Mouse (Mus musculus): ENCODE measurements around the gene Kbtbd8. TPM values are rescaled to one million over a fixed set of nuclear protein-coding genes. Genes with fewer than 3 reads are reported as not detected.

Gene Kbtbd8
- polyA plus RNA-seq (2015; fragmentation: Nextera tagmentation; extraction: Ambion mirVana): 3.5 and 4.5 TPM in 2 replicates

DNA sequence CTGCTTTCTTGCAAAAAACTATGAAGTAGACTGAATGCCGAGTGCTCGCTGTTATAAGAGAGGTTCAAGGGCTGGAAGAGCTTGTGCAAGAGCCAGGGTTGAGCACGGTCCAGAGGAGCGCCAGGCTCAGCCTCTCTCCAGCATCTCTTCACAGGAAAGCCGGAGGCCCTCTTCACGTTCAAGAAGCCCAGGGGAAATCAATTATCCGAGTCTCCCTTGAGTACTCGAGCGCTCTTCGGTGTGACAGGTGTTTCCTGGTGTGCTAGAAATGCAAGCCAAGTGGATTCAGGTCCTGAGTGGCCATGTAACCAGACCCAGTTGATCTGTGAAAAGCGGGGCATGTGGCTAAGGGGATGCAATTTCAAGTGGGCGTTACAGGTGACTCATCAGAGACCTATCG, at the start of gene Kbtbd8:
Gene Kbtbd8, plus strand, starts transcription at position 295 of the 400 bp plus-strand sequence.
- 28% methylated on average over 13 of the region's 13 CpGs for WGBS

DNA sequence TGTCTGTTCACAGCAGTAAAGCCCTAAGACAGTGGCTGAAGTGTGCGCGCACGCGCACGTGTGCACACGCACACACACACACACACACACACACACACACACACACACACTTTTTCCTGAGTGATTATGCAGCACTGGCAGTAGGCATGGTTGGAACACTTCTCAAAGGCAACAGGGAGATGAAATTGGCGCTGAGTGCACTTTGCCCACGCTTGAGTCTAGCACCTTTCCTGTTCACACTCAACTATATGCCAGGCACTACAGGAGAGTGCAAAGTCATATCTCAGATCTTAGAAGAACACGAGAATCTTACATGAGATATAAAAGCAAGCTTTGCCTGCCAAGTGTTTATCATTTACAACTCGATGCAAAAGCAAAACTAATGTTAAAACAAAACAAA, 47.3 kb upstream of the Kbtbd8 start:
- no peak for ATAC-seq
- no peak overlapping the region for H3K27ac ChIP-seq (ENCODE audit: low read depth, low read length)
- H3K4me2 ChIP-seq (ENCODE audit: low read length): no peak overlapping the region
- H3K9me3 ChIP-seq (ENCODE audit: control insufficient read depth, low read length): peaks cover 2% of the 10 kb centered on the region
- H3K9ac ChIP-seq (ENCODE audit: low read depth, low read length): no peak overlapping the region
- H3K36me3 ChIP-seq (ENCODE audit: control insufficient read depth, insufficient read depth, low read length): no peaks in the 10 kb centered on the region
- H3K27me3 ChIP-seq (replicated peaks; ENCODE audit: control insufficient read depth, insufficient read depth, low read length): no peaks in the 10 kb centered on the region
- 95% methylated on average over 10 of the region's 10 CpGs for WGBS
- H3K4me3 ChIP-seq (ENCODE audit: low read length): no peak overlapping the region
- no peaks in the 10 kb centered on the region for H3K4me1 ChIP-seq (ENCODE audit: control insufficient read depth, insufficient read depth, low read depth, low read length)

More for the DNA sequence above, at the start of gene Kbtbd8:
- Histone ChIP-seq H3K9ac (ENCODE audit: low read depth, low read length) (peak within 1 kb of the TSS; percentile 88), H3K4me1 (ENCODE audit: control insufficient read depth, insufficient read depth, low read depth, low read length) (peaks cover 9% of the 10 kb centered on the region), H3K4me2 (ENCODE audit: low read length) (peak within 1 kb of the TSS; percentile 67), H3K9me3 (ENCODE audit: control insufficient read depth, low read length) (no peaks in the 10 kb centered on the region), H3K4me3 (ENCODE audit: low read length) (peak within 1 kb of the TSS; percentile 66), H3K27me3 (replicated peaks; ENCODE audit: control insufficient read depth, insufficient read depth, low read length) (no peaks in the 10 kb centered on the region), H3K27ac (ENCODE audit: low read depth, low read length) (peak within 1 kb of the TSS; percentile 94), H3K36me3 (ENCODE audit: control insufficient read depth, insufficient read depth, low read length) (peaks cover 2% of the 10 kb centered on the region; the same call in 1 of the 2 replicates)
- no peak for ATAC-seq

DNA sequence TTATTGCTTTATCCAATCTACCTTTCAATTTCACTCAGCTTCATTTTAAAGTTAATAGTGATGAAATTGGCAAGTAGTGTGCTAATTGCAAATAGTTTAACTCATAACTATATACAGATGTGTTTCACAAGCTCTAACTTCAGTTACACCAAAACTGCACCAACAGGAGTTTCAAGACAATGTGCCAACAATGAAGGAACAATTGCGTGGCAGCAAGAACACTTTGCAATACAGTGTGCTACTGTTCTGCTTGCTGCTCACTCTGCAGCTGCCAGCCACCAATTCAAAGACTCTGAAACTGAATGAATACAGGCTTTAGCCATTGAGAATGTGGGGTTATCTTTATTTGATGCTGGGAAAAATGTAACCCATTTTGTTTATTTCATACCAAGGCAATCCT, 31.8 kb upstream of the Kbtbd8 start:
- Histone ChIP-seq H3K4me3 (ENCODE audit: low read length) (no peak overlapping the region), H3K9me3 (ENCODE audit: control insufficient read depth, low read length) (no peaks in the 10 kb centered on the region), H3K4me2 (ENCODE audit: low read length) (no peak overlapping the region), H3K9ac (ENCODE audit: low read depth, low read length) (no peak overlapping the region), H3K36me3 (ENCODE audit: control insufficient read depth, insufficient read depth, low read length) (no peaks in the 10 kb centered on the region), H3K27ac (ENCODE audit: low read depth, low read length) (no peak overlapping the region), H3K4me1 (ENCODE audit: control insufficient read depth, insufficient read depth, low read depth, low read length) (no peaks in the 10 kb centered on the region), H3K27me3 (replicated peaks; ENCODE audit: control insufficient read depth, insufficient read depth, low read length) (no peaks in the 10 kb centered on the region)
- ATAC-seq: no peak
- 49% methylated on average over 1 of the region's 1 CpGs for WGBS

DNA sequence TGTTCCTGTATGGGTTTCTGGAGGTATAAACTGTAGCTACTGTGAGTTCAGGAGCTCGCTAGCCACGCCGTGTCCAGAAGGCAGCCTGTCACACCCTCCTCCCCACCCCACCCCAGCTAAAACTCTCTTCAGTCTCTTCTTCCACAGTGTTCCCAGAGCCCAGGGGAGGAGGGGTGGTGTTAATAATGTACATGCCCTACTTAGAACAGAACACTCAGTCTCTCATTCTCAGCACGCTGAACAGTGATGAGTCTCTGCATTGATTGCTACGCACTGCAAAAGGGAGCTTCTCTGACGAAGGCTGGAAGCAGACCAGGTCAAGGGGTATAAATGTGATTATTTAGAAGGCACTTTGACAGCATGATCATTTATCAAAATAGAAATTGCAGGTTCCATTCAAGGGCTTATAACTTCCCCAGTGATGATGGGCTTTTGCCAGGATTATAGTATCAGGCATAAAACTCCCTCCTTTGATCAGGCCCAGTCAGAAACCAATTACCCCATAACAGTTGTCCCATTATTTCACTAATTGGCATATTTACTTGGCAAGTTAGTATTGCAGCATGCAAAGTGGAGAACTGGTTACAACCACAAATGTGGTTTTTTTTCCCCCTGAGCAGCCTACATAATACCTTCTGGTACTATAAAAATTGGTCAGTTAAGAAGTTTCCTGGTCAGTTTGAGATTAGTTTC, 29.7 kb upstream of the Kbtbd8 start:
- 83% methylated on average over 6 of the region's 6 CpGs for WGBS
- no peaks in the 10 kb centered on the region for H3K4me1 ChIP-seq (ENCODE audit: control insufficient read depth, insufficient read depth, low read depth, low read length)
- H3K9me3 ChIP-seq (ENCODE audit: control insufficient read depth, low read length): no peaks in the 10 kb centered on the region
- no peak overlapping the region for H3K4me3 ChIP-seq (ENCODE audit: low read length)
- H3K4me2 ChIP-seq (ENCODE audit: low read length): no peak overlapping the region
- ATAC-seq: peak; percentile 11; the same call in 1 of the 2 replicates
- H3K27me3 ChIP-seq (replicated peaks; ENCODE audit: control insufficient read depth, insufficient read depth, low read length): no peaks in the 10 kb centered on the region
- H3K27ac ChIP-seq (ENCODE audit: low read depth, low read length): no peak overlapping the region
- no peaks in the 10 kb centered on the region for H3K36me3 ChIP-seq (ENCODE audit: control insufficient read depth, insufficient read depth, low read length)
- no peak overlapping the region for H3K9ac ChIP-seq (ENCODE audit: low read depth, low read length)

DNA sequence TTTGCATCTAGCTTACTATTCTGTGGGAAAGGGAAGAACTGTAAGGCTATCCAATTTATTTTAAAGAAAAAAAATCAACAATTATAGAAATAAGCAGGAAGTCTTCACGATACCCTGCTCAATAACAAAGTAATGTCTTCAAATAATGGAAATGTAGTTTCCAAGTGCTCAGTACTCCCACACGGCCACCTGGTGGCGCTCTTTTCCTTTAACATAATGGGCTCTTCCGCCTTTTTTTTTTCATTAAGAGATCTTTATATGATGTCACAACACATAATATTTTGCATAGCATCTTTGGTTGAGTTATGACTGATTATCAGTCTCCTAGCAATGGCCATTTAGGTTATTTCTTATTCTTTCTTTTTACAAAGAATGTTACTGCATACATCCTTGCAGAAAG, 29.0 kb upstream of the Kbtbd8 start:
- H3K9me3 ChIP-seq (ENCODE audit: control insufficient read depth, low read length): no peaks in the 10 kb centered on the region
- WGBS: 45% methylated on average over 4 of the region's 4 CpGs
- H3K4me2 ChIP-seq (ENCODE audit: low read length): no peak overlapping the region
- H3K4me1 ChIP-seq (ENCODE audit: control insufficient read depth, insufficient read depth, low read depth, low read length): no peaks in the 10 kb centered on the region
- H3K36me3 ChIP-seq (ENCODE audit: control insufficient read depth, insufficient read depth, low read length): no peaks in the 10 kb centered on the region
- no peaks in the 10 kb centered on the region for H3K27me3 ChIP-seq (replicated peaks; ENCODE audit: control insufficient read depth, insufficient read depth, low read length)
- H3K27ac ChIP-seq (ENCODE audit: low read depth, low read length): no peak overlapping the region
- no peak overlapping the region for H3K4me3 ChIP-seq (ENCODE audit: low read length)
- ATAC-seq: no peak
- no peak overlapping the region for H3K9ac ChIP-seq (ENCODE audit: low read depth, low read length)

DNA sequence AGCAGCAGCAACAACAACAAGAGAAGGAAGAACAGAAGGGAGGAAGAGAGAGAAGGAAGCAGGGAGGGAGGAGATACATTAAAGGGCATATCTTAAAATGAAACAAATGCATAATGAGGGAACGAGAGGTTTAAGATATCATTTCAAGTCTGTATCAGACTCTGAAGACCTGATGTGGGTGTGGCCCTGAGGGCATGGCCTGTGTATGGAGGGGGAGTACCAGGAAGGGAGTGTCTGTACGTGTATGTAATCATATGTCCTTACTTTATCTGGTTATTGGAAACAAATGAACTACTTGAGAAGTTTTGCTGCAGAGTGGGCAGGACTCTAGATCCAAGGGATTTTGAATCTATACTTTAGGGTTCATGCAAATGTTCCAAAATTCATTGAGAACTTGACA, 22.3 kb upstream of the Kbtbd8 start:
- ATAC-seq: no peak
- Histone ChIP-seq H3K4me2 (ENCODE audit: low read length) (no peak overlapping the region), H3K4me1 (ENCODE audit: control insufficient read depth, insufficient read depth, low read depth, low read length) (peaks cover 3% of the 10 kb centered on the region; the same call in 1 of the 2 replicates), H3K9ac (ENCODE audit: low read depth, low read length) (no peak overlapping the region), H3K4me3 (ENCODE audit: low read length) (no peak overlapping the region), H3K27ac (ENCODE audit: low read depth, low read length) (no peak overlapping the region), H3K36me3 (ENCODE audit: control insufficient read depth, insufficient read depth, low read length) (no peaks in the 10 kb centered on the region), H3K9me3 (ENCODE audit: control insufficient read depth, low read length) (no peaks in the 10 kb centered on the region), H3K27me3 (replicated peaks; ENCODE audit: control insufficient read depth, insufficient read depth, low read length) (no peaks in the 10 kb centered on the region)
- WGBS: 86% methylated on average over 2 of the region's 2 CpGs

DNA sequence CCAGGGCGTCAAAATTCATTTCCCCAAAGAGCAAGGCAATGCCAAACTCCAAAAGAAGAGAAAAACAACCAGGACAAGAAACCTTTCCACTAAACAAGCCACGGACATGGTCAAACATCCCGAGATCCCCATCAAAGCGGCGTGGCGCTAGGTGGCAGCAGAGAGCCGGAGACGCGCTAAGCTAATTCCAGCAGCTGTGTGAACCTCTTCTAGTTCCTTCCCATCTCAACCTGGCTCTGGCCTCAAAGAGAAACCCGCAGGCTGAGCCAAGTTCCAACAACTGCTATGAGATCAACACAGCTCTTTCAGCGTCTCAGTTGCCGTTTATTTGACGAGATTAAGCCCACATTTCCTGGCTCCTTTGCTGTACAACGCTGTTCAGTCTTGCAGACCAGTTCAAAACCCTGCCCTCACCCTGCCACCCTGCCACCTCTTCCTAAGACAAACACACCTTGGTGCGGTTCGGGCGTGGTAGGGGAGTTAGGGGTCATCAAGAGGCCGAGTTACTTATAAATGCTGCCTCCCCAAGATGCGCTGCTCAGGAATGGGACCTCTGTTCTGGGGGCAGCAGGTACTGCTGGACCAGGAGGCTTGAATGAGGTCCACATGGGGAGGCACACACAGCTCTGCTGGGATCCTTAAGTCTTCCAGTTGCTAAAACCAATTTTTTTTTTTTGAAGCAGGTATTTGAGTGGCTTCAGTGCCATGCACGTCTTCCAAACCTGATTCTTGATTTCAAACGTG, 18.5 kb upstream of the Kbtbd8 start:
- 26% methylated on average over 21 of the region's 21 CpGs for WGBS
- Histone ChIP-seq H3K4me1 (ENCODE audit: control insufficient read depth, insufficient read depth, low read depth, low read length) (peaks cover 3% of the 10 kb centered on the region; the same call in 1 of the 2 replicates), H3K9ac (ENCODE audit: low read depth, low read length) (no peak overlapping the region; the same call in 1 of the 2 replicates), H3K36me3 (ENCODE audit: control insufficient read depth, insufficient read depth, low read length) (no peaks in the 10 kb centered on the region), H3K9me3 (ENCODE audit: control insufficient read depth, low read length) (no peaks in the 10 kb centered on the region), H3K4me3 (ENCODE audit: low read length) (no peak overlapping the region), H3K4me2 (ENCODE audit: low read length) (no peak overlapping the region), H3K27me3 (replicated peaks; ENCODE audit: control insufficient read depth, insufficient read depth, low read length) (no peaks in the 10 kb centered on the region), H3K27ac (ENCODE audit: low read depth, low read length) (no peak overlapping the region)
- peak; percentile 78; the same call in 1 of the 2 replicates for ATAC-seq

DNA sequence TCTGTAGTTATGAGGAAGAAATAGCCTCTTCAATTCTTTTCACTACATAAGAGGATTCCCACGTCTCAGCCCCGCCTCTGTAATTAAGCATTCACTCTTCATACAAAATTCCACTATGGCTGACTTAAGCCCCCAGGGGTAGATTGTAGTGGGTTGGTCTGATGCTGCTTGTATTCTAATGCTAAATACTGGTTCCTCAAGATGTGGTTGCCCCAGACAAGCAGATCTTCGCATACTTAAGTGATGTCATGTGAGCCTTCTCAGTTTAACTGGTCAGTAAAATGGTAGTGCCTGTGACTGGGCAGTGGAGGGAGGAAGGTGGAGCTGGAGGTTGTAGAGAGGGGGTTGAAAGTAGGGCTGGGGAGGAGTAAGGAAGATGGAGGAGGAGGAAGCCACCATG, 13.3 kb upstream of the Kbtbd8 start:
- Histone ChIP-seq H3K4me3 (ENCODE audit: low read length) (no peak overlapping the region), H3K27ac (ENCODE audit: low read depth, low read length) (no peak overlapping the region), H3K9me3 (ENCODE audit: control insufficient read depth, low read length) (no peaks in the 10 kb centered on the region), H3K9ac (ENCODE audit: low read depth, low read length) (no peak overlapping the region), H3K27me3 (replicated peaks; ENCODE audit: control insufficient read depth, insufficient read depth, low read length) (no peaks in the 10 kb centered on the region), H3K36me3 (ENCODE audit: control insufficient read depth, insufficient read depth, low read length) (no peaks in the 10 kb centered on the region), H3K4me1 (ENCODE audit: control insufficient read depth, insufficient read depth, low read depth, low read length) (no peaks in the 10 kb centered on the region), H3K4me2 (ENCODE audit: low read length) (no peak overlapping the region)
- ATAC-seq: no peak
- 35% methylated on average over 3 of the region's 3 CpGs for WGBS

DNA sequence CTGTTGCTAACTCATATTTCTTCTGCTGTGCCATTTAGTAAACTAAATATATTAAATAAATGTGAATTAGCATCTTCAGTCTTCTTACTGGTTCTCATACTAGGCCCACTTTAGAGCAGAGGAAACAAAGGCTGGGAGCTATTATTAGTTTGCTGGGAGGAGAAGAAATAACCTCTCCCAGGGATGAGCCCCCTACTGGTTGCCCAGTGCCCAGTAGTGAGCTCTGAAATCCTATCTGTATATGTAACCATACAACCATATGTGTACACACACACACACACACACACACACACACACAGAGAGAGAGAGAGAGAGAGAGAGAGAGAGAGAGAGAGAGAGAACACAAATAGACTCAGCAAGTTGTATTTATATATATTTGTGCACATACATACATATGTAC, 8.6 kb upstream of the Kbtbd8 start:
- Histone ChIP-seq H3K27me3 (replicated peaks; ENCODE audit: control insufficient read depth, insufficient read depth, low read length) (no peaks in the 10 kb centered on the region), H3K27ac (ENCODE audit: low read depth, low read length) (no peak overlapping the region), H3K36me3 (ENCODE audit: control insufficient read depth, insufficient read depth, low read length) (no peaks in the 10 kb centered on the region), H3K4me2 (ENCODE audit: low read length) (no peak overlapping the region), H3K9ac (ENCODE audit: low read depth, low read length) (no peak overlapping the region), H3K4me3 (ENCODE audit: low read length) (no peak overlapping the region), H3K9me3 (ENCODE audit: control insufficient read depth, low read length) (no peaks in the 10 kb centered on the region), H3K4me1 (ENCODE audit: control insufficient read depth, insufficient read depth, low read depth, low read length) (no peaks in the 10 kb centered on the region)
- ATAC-seq: no peak

Data from hindbrain, embryonic 16.5 days (tissue).